In genomic region chr11:3462846-3463245, GRCm38 (mm10) we compare ENCODE assay signal across 23 mouse cellular contexts.
"Had no signal": no experiment of that assay in that cellular context is flagged by ENCODE, and none has a peak within 500 bp of the region (broad histone marks: within the 10 kb centered on the region; RNA-seq: fewer than 3 reads in every experiment).

No protein-coding gene starts in this region.

- H3K4me3 ChIP-seq: heart, adult 2 months; heart, embryonic 13.5 days; heart, embryonic 15.5 days; hindbrain, embryonic 13.5 days; hindbrain, embryonic 15.5 days; limb, embryonic 13.5 days; limb, embryonic 15.5 days; liver, embryonic 12.5 days had no signal

- DNase-seq: gastrocnemius, postnatal 14 days; gastrocnemius, postnatal 36 days; heart, adult 11 months; heart, adult 2 months; heart, postnatal 14 days; heart, postnatal 36 days; kidney, adult 11 months; kidney, adult 2 months; kidney, postnatal 14 days; kidney, postnatal 36 days; layer of hippocampus, adult 9-11 months; layer of hippocampus, postnatal 36 days; left cerebral cortex, postnatal 4 days had no signal

- H3K27me3 ChIP-seq: heart, embryonic 13.5 days; heart, embryonic 15.5 days; hindbrain, embryonic 13.5 days; hindbrain, embryonic 15.5 days; limb, embryonic 13.5 days; limb, embryonic 15.5 days; liver, embryonic 12.5 days had no signal

- H3K27ac ChIP-seq: heart, adult 2 months; heart, embryonic 13.5 days; heart, embryonic 15.5 days; hindbrain, embryonic 13.5 days; hindbrain, embryonic 15.5 days; limb, embryonic 13.5 days; limb, embryonic 15.5 days; liver, embryonic 12.5 days had no signal

- H3K4me1 ChIP-seq: heart, embryonic 13.5 days; heart, embryonic 15.5 days; hindbrain, embryonic 13.5 days; hindbrain, embryonic 15.5 days; limb, embryonic 15.5 days had no signal

- H3K4me2 ChIP-seq: heart, embryonic 11.5 days; heart, embryonic 13.5 days; heart, embryonic 15.5 days; hindbrain, embryonic 13.5 days; hindbrain, embryonic 15.5 days; limb, embryonic 13.5 days; limb, embryonic 15.5 days; liver, embryonic 12.5 days had no signal

- ATAC-seq: hindbrain, postnatal 0 days; intestine, embryonic 16.5 days; liver, embryonic 12.5 days had no signal

- H3K9me3 ChIP-seq: heart, embryonic 13.5 days; heart, embryonic 15.5 days; hindbrain, embryonic 13.5 days; hindbrain, embryonic 15.5 days; limb, embryonic 13.5 days; limb, embryonic 15.5 days; liver, embryonic 12.5 days had no signal

- H3K9ac ChIP-seq: heart, embryonic 13.5 days; heart, embryonic 15.5 days; hindbrain, embryonic 13.5 days; hindbrain, embryonic 15.5 days; limb, embryonic 13.5 days; limb, embryonic 15.5 days; liver, embryonic 12.5 days had no signal

- H3K36me3 ChIP-seq: heart, embryonic 13.5 days; heart, embryonic 15.5 days; hindbrain, embryonic 13.5 days; hindbrain, embryonic 15.5 days; limb, embryonic 13.5 days; limb, embryonic 15.5 days; liver, embryonic 12.5 days had no signal
